In genomic region chr17:15286596-15286995, GRCm38 (mm10) we compare ENCODE assay signal across 19 mouse cellular contexts.
A peak's percentile ranks its signal among the peaks of the same experiment; 100 is the strongest.
DNase-seq lines count a peak whose midpoint lies in the region; ATAC-seq lines count a peak whose summit lies in the region.
"Had no signal": no experiment of that assay in that cellular context is flagged by ENCODE, and none has a peak within 500 bp of the region (broad histone marks: within the 10 kb centered on the region; RNA-seq: fewer than 3 reads in every experiment).

No protein-coding gene starts in this region.

- DNase-seq in heart, adult 11 months: peak; percentile 58
- peak; percentile 61 for DNase-seq in heart, embryonic 10.5 days (ENCODE audit: low spot score)
- no peak for DNase-seq in heart, postnatal 14 days
- DNase-seq: adrenal gland, adult 2 months; adrenal gland, adult 8-10 months; adrenal gland, postnatal 10 days; adrenal gland, postnatal 14 days; adrenal gland, postnatal 25 days; adrenal gland, postnatal 36 days; B cell, adult 2 months; cerebellum, adult 11 months; cerebellum, adult 11-12 months; cerebellum, adult 18-20 months had no signal

- ATAC-seq in heart, embryonic 12.5 days (ENCODE audit: insufficient number of reproducible peaks, low FRiP score): no peak
- ATAC-seq: activated CD4-positive, CD25-positive, alpha-beta regulatory T cell, adult 4 months; CD4-positive, CD25-positive, alpha-beta regulatory T cell, adult 4 months; Patski had no signal

- H3K4me3 ChIP-seq in heart, embryonic 12.5 days: no peak overlapping the region
- no peak overlapping the region for H3K4me3 ChIP-seq in heart, embryonic 10.5 days

- intact Hi-C loops in heart, postnatal 14 days (cut with DNase I): loop anchor here (5.0 kb wide), 1 partner anchor 91 kb away; the partner anchor contains the start of gene Dll1

- 81% methylated on average over 2 of the region's 2 CpGs for WGBS in heart, embryonic 12.5 days
- WGBS in heart, embryonic 10.5 days: 85% methylated on average over 2 of the region's 2 CpGs

- no peaks in the 10 kb centered on the region for H3K9me3 ChIP-seq in heart, embryonic 12.5 days (replicated peaks)
- no peaks in the 10 kb centered on the region for H3K9me3 ChIP-seq in heart, embryonic 10.5 days
- H3K9me3 ChIP-seq: G1E had no signal

- H3K4me1 ChIP-seq in heart, embryonic 12.5 days (replicated peaks): peaks cover 26% of the 10 kb centered on the region
- H3K4me1 ChIP-seq in heart, embryonic 10.5 days: peaks cover 30% of the 10 kb centered on the region

- no peak overlapping the region for H3K9ac ChIP-seq in heart, embryonic 12.5 days

- no peaks in the 10 kb centered on the region for H3K27me3 ChIP-seq in heart, embryonic 12.5 days (replicated peaks)
- H3K27me3 ChIP-seq in heart, embryonic 10.5 days (ENCODE audit: insufficient read depth, poor library complexity, severe bottlenecking): no peaks in the 10 kb centered on the region
- H3K27me3 ChIP-seq: CH12.LX, Patski had no signal

- H3K36me3 ChIP-seq in heart, embryonic 12.5 days: no peaks in the 10 kb centered on the region
- H3K36me3 ChIP-seq in heart, embryonic 10.5 days: no peaks in the 10 kb centered on the region
- H3K36me3 ChIP-seq: G1E had no signal

- H3K27ac ChIP-seq in heart, embryonic 12.5 days (ENCODE audit: poor library complexity, severe bottlenecking): no peak overlapping the region
- no peak overlapping the region for H3K27ac ChIP-seq in heart, embryonic 10.5 days

- H3K4me2 ChIP-seq in heart, embryonic 12.5 days: no peak overlapping the region

Comparison
In these comparisons a context has a peak if more than half of its experiments do, and no peak if none do; other contexts are left out.
1. DNase-seq: peak in heart, adult 11 months (single experiment) and heart, embryonic 10.5 days (single experiment); none in heart, postnatal 14 days (0 of 2).